Mouse (Mus musculus) ES-E14 (cell line): ENCODE data around the gene A830018L16Rik.

Experiments
- CHD2 ChIP-seq: IDR thresholded peaks from 2 replicates; pipeline ENCODE4 v1.6.1; 2014; ENCODE audit warnings: mild to moderate bottlenecking, low read depth, low read length, inconsistent platforms
- HCFC1 ChIP-seq: IDR thresholded peaks from 2 replicates; pipeline ENCODE4 v1.6.1; 2012; ENCODE audit warnings: low read length, inconsistent platforms, borderline replicate concordance; ENCODE audit not compliant: insufficient read depth
- ZNF384 ChIP-seq: IDR thresholded peaks from 2 replicates; pipeline ENCODE4 v1.6.1; 2012; ENCODE audit warnings: low read depth, low read length, inconsistent platforms

DNA sequence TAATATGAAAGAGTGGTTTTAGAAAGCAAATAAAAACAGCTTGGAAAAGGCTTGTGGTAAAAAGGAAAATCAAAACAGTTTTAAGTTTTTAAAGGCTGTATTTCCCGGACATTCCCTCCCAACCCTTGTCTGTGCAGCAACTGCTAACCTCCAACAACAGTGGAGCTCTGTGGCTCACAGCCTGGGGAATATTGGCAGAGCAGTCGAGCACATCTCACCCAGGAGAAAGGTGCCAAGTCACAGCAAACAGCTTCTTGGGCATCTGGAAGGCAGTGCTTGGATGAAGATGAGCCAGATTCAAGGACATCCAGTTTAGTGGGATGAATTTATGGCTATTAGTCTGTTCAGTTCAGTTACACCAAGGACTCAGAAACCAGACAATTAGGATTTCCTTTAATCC lies 381.8 kb downstream of the A830018L16Rik start:
- TF ChIP-seq HCFC1 (no peak), CHD2 (no peak), ZNF384 (no peak)
